Mouse (Mus musculus) adrenal gland, postnatal 25 days (tissue): Measurements from ENCODE around the gene Olfr685. TPM values are rescaled to one million over a fixed set of nuclear protein-coding genes. Genes with fewer than 3 reads are reported as not detected.

Source experiments
- DNase-seq: peaks from one replicate; pipeline ENCODE4 v3.0.0; 2021; ENCODE audit warnings: mixed read lengths
- long read RNA-seq: library from polyadenylated mRNA; stranded (forward); transcript quantifications from one replicate; pipeline ENCODE4 v2.0.0, GENCODE M21; 2021
- total RNA-seq: library from RNA; stranded (reverse); gene quantifications from 2 replicates; pipeline ENCODE4 v1.2.3, GENCODE M21; 2021

Olfr685 gene
- total RNA-seq = not detected in 2 replicates
- long read RNA-seq = 0 reads

- DNase-seq = no peak
Measured at GRCm38 (mm10) chr7:105185912-105186311, at the start of gene Olfr685. Olfr685 (minus strand) TSS chr7:105186012.

GRCm38 (mm10) chr7:105229386-105229785, 43.6 kb upstream of the Olfr685 start:
- no peak for DNase-seq

- DNase-seq = no peak
Measured at GRCm38 (mm10) chr7:105228138-105228537, 42.3 kb upstream of the Olfr685 start.

- no peak for DNase-seq
Measured at GRCm38 (mm10) chr7:105226703-105227102, 40.9 kb upstream of the Olfr685 start.

DNA sequence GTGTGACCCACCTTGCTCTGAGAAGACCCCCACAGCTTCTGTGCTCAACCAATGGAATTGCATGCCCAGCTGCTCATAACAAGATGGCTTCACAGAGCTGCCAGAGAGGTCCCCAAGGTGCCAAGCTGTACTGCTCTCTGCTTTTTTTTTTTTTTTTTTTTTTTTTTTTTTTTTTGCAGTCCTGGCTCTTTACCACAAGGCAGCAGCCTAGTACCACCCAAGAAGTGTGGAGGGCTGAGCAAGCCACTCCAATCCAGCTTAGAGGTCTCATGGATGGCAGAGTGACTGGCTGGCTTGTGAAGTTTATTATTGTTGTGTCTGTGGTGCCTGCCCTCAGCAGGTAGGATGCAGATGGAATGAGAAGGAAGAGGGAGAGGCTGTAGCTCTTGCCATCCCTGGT, 40.3 kb upstream of the Olfr685 start:
- DNase-seq = no peak

DNA sequence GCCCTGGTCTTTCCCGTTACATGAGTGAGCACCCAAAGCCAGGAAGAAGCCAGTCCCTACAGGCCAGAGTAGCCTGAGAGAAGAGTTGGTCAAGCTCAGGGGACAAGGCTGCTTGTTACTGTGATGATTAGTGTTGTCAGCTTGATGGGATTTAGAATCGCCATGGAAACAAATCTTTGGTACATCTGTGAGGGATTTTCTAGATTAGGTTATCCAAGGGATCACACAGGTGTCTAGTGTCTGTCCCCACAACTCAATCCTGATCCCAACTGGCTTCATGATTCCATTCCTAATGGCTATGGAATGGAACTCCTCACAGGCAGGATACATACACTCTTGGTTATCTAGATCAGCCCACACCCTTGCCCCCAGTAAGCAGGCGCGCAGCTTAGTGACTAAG, 32.5 kb upstream of the Olfr685 start:
- DNase-seq = no peak

GRCm38 (mm10) chr7:105214761-105215160, 28.9 kb upstream of the Olfr685 start:
- no peak for DNase-seq

GRCm38 (mm10) chr7:105207385-105207784, 21.6 kb upstream of the Olfr685 start, which contains the start of gene Olfr686:
Olfr686 (minus strand) TSS chr7:105207485.
- DNase-seq = no peak

- DNase-seq = no peak
Measured at GRCm38 (mm10) chr7:105170773-105171172, 15.0 kb downstream of the Olfr685 start.

- no peak for DNase-seq
Measured at GRCm38 (mm10) chr7:105163553-105163952, 22.3 kb downstream of the Olfr685 start, which contains the start of gene Olfr684. Olfr684 (minus strand) TSS chr7:105163653.

- DNase-seq = no peak
Measured at GRCm38 (mm10) chr7:105146912-105147311, 38.9 kb downstream of the Olfr685 start, which contains the start of gene Olfr683. Olfr683 (minus strand) TSS chr7:105147012.

DNA sequence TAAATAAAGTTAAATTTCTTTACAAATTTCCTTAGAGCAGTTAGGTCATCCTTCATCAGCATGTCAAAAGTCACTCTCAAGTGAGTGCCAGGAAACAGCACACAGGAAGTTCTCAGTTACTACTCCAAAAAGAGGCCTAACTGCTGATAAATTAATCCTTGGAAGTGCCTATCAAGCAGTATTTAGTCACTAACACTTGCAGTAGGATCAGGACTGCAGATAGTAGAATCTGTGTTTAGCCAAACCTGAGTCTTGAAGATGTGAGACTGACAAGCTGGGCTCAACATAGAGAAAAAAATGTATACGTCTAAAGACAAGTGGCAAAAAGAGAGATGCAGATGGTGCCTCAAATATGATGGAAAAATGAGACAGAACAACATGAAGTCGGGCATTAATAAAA, 44.5 kb downstream of the Olfr685 start:
- DNase-seq = no peak

Other genes starting within 250 kb of the Olfr685 start
- gene Olfr670, start 223.4 kb downstream of the Olfr685 start, total RNA-seq = not detected in 2 replicates
- not detected in 2 replicates for gene Olfr671, start 206.9 kb downstream of the Olfr685 start, total RNA-seq
- gene Olfr672, start 184.0 kb downstream of the Olfr685 start, total RNA-seq = not detected in 2 replicates
- gene Olfr675, start 157.6 kb downstream of the Olfr685 start, total RNA-seq = not detected in 2 replicates
- gene Olfr676, start 153.3 kb downstream of the Olfr685 start, total RNA-seq = not detected in 2 replicates
- not detected in 2 replicates for gene Olfr677, start 134.6 kb downstream of the Olfr685 start, total RNA-seq
- not detected in 2 replicates for gene Olfr678, start 121.5 kb downstream of the Olfr685 start, total RNA-seq
- gene Olfr679, start 104.8 kb downstream of the Olfr685 start, total RNA-seq = not detected in 2 replicates
- gene Olfr680-ps1, start 93.2 kb downstream of the Olfr685 start, total RNA-seq = not detected in 2 replicates
- not detected in 2 replicates for gene Olfr681, start 69.2 kb downstream of the Olfr685 start, total RNA-seq
- not detected in 2 replicates for gene Olfr683, start 39.0 kb downstream of the Olfr685 start, total RNA-seq
- not detected in 2 replicates for gene Olfr684, start 22.4 kb downstream of the Olfr685 start, total RNA-seq
- gene Olfr686, start 21.5 kb upstream of the Olfr685 start, total RNA-seq = not detected in 2 replicates
- gene Olfr688, start 102.1 kb upstream of the Olfr685 start, total RNA-seq = not detected in 2 replicates
- gene Olfr689, start 125.2 kb upstream of the Olfr685 start, total RNA-seq = not detected in 2 replicates
- gene Olfr690, start 148.1 kb upstream of the Olfr685 start, total RNA-seq = not detected in 2 replicates
- gene Olfr691, start 156.3 kb upstream of the Olfr685 start, total RNA-seq = not detected in 2 replicates
- not detected in 2 replicates for gene Olfr692, start 182.2 kb upstream of the Olfr685 start, total RNA-seq
- not detected in 2 replicates for gene Gm5901, start 189.0 kb upstream of the Olfr685 start, total RNA-seq
- 33.2 and 33.3 TPM in 2 replicates for gene Fam160a2, start 214.0 kb upstream of the Olfr685 start, total RNA-seq
- gene Cnga4, start 218.6 kb upstream of the Olfr685 start, total RNA-seq = not detected in 2 replicates
- gene Cckbr, start 239.7 kb upstream of the Olfr685 start, total RNA-seq = not detected in 2 replicates